Mouse (Mus musculus): ENCODE data around the gene Pam. TPM values are rescaled to one million over a fixed set of nuclear protein-coding genes. Genes with fewer than 3 reads are reported as not detected.
"Not testable (repeated sequence)": the region's sequence is repeated elsewhere in the genome, so short reads cannot be mapped to it uniquely, and the experiment has no call there.

Gene Pam
- polyA plus RNA-seq, 1 experiment from 2014 or later: 11.3 TPM

- WGBS: under 1% methylated on average over 66 of the region's 66 CpGs
- H3K27ac ChIP-seq (replicated peaks): peak within 1 kb of the TSS; percentile 90
- H3K9me3 ChIP-seq: no peaks in the 10 kb centered on the region
- peak; percentile 96 for DNase-seq (ENCODE audit: low spot score)
- peaks cover 20% of the 10 kb centered on the region for H3K4me1 ChIP-seq
- H3K36me3 ChIP-seq (replicated peaks): no peaks in the 10 kb centered on the region
- H3K4me3 ChIP-seq: peak within 1 kb of the TSS; percentile 90
- H3K27me3 ChIP-seq (replicated peaks; ENCODE audit: low read depth, poor library complexity, severe bottlenecking): no peaks in the 10 kb centered on the region
Observed at GRCm38 (mm10) chr1:97769904-97770753, 325.3 kb downstream of the Pam start, which contains the start of the genes Gin1 and Ppip5k2. Gin1 (plus strand) TSS chr1:97770172. Ppip5k2 (minus strand) TSS chr1:97770411.

- no peaks in the 10 kb centered on the region for H3K36me3 ChIP-seq (replicated peaks)
- peak; percentile 50 for DNase-seq (ENCODE audit: low spot score)
- H3K9me3 ChIP-seq: no peaks in the 10 kb centered on the region
- H3K27me3 ChIP-seq (replicated peaks; ENCODE audit: low read depth, poor library complexity, severe bottlenecking): no peaks in the 10 kb centered on the region
- H3K4me1 ChIP-seq: peaks cover 20% of the 10 kb centered on the region
- peak overlapping the region; percentile 90 for H3K27ac ChIP-seq (replicated peaks)
- H3K4me3 ChIP-seq: peak overlapping the region; percentile 90
- under 1% methylated on average over 40 of the region's 40 CpGs for WGBS
Observed at GRCm38 (mm10) chr1:97769294-97769903, 326.0 kb downstream of the Pam start.

- Histone ChIP-seq H3K9me3 (no peaks in the 10 kb centered on the region), H3K36me3 (replicated peaks) (no peaks in the 10 kb centered on the region), H3K4me3 (peak overlapping the region; percentile 90), H3K27ac (replicated peaks) (peak overlapping the region; percentile 90), H3K27me3 (replicated peaks; ENCODE audit: low read depth, poor library complexity, severe bottlenecking) (no peaks in the 10 kb centered on the region), H3K4me1 (peaks cover 20% of the 10 kb centered on the region)
- WGBS: 15% methylated on average over 7 of the region's 7 CpGs
- no peak for DNase-seq (ENCODE audit: low spot score)
Observed at GRCm38 (mm10) chr1:97768906-97769293, 326.5 kb downstream of the Pam start.

GRCm38 (mm10) chr1:97768089-97768488, 327.4 kb downstream of the Pam start:
- no peak for DNase-seq (ENCODE audit: low spot score)

GRCm38 (mm10) chr1:97765712-97766111, 329.7 kb downstream of the Pam start:
- H3K4me3 ChIP-seq; DNase-seq (ENCODE audit: low spot score); H3K36me3 ChIP-seq (replicated peaks); H3K27me3 ChIP-seq (replicated peaks; ENCODE audit: low read depth, poor library complexity, severe bottlenecking); H3K27ac ChIP-seq (replicated peaks); H3K9me3 ChIP-seq: not testable (repeated sequence)
- WGBS: 84% methylated on average over 4 of the region's 4 CpGs
- peaks cover 15% of the 10 kb centered on the region for H3K4me1 ChIP-seq

More at GRCm38 (mm10) chr1:97768089-97768488, 327.4 kb downstream of the Pam start:
- Histone ChIP-seq H3K27ac (replicated peaks) (no peak overlapping the region), H3K9me3 (no peaks in the 10 kb centered on the region), H3K36me3 (replicated peaks) (no peaks in the 10 kb centered on the region), H3K27me3 (replicated peaks; ENCODE audit: low read depth, poor library complexity, severe bottlenecking) (no peaks in the 10 kb centered on the region), H3K4me1 (peaks cover 20% of the 10 kb centered on the region), H3K4me3 (peak overlapping the region; percentile 90)
- 83% methylated on average over 2 of the region's 2 CpGs for WGBS

GRCm38 (mm10) chr1:97761477-97761876, 334.0 kb downstream of the Pam start:
- no peak overlapping the region for H3K4me3 ChIP-seq
- no peaks in the 10 kb centered on the region for H3K9me3 ChIP-seq
- H3K27me3 ChIP-seq (replicated peaks; ENCODE audit: low read depth, poor library complexity, severe bottlenecking): no peaks in the 10 kb centered on the region
- H3K27ac ChIP-seq (replicated peaks): no peak overlapping the region
- H3K4me1 ChIP-seq: no peaks in the 10 kb centered on the region
- H3K36me3 ChIP-seq (replicated peaks): peaks cover 18% of the 10 kb centered on the region
- no peak for DNase-seq (ENCODE audit: low spot score)
- WGBS: 87% methylated on average over 6 of the region's 6 CpGs

- Histone ChIP-seq H3K4me3 (no peak overlapping the region), H3K36me3 (replicated peaks) (peaks cover 27% of the 10 kb centered on the region), H3K27ac (replicated peaks) (no peak overlapping the region), H3K9me3 (no peaks in the 10 kb centered on the region), H3K4me1 (no peaks in the 10 kb centered on the region), H3K27me3 (replicated peaks; ENCODE audit: low read depth, poor library complexity, severe bottlenecking) (no peaks in the 10 kb centered on the region)
- no peak for DNase-seq (ENCODE audit: low spot score)
- 71% methylated on average over 7 of the region's 7 CpGs for WGBS
Observed at GRCm38 (mm10) chr1:97760598-97760997, 334.8 kb downstream of the Pam start.

GRCm38 (mm10) chr1:97759841-97760240, 335.6 kb downstream of the Pam start:
- Histone ChIP-seq H3K4me3 (no peak overlapping the region), H3K36me3 (replicated peaks) (peaks cover 34% of the 10 kb centered on the region), H3K9me3 (no peaks in the 10 kb centered on the region), H3K27ac (replicated peaks) (no peak overlapping the region), H3K4me1 (no peaks in the 10 kb centered on the region), H3K27me3 (replicated peaks; ENCODE audit: low read depth, poor library complexity, severe bottlenecking) (no peaks in the 10 kb centered on the region)
- DNase-seq (ENCODE audit: low spot score): no peak

- Histone ChIP-seq H3K4me1 (no peaks in the 10 kb centered on the region), H3K36me3 (replicated peaks) (peaks cover 70% of the 10 kb centered on the region)
Observed at GRCm38 (mm10) chr1:97754392-97754791, 341.1 kb downstream of the Pam start.

GRCm38 (mm10) chr1:97753216-97753615, 342.2 kb downstream of the Pam start:
- Histone ChIP-seq H3K36me3 (replicated peaks) (peaks cover 77% of the 10 kb centered on the region), H3K9me3 (no peaks in the 10 kb centered on the region), H3K4me3 (no peak overlapping the region), H3K27me3 (replicated peaks; ENCODE audit: low read depth, poor library complexity, severe bottlenecking) (no peaks in the 10 kb centered on the region), H3K27ac (replicated peaks) (no peak overlapping the region), H3K4me1 (no peaks in the 10 kb centered on the region)
- no peak for DNase-seq (ENCODE audit: low spot score)

More at GRCm38 (mm10) chr1:97754392-97754791, 341.1 kb downstream of the Pam start:
- DNase-seq (ENCODE audit: low spot score): no peak
- Histone ChIP-seq H3K27me3 (replicated peaks; ENCODE audit: low read depth, poor library complexity, severe bottlenecking) (no peaks in the 10 kb centered on the region), H3K27ac (replicated peaks) (no peak overlapping the region), H3K9me3 (no peaks in the 10 kb centered on the region), H3K4me3 (no peak overlapping the region)
- 80% methylated on average over 4 of the region's 4 CpGs for WGBS

- Histone ChIP-seq H3K27me3 (replicated peaks; ENCODE audit: low read depth, poor library complexity, severe bottlenecking) (no peaks in the 10 kb centered on the region), H3K4me1 (no peaks in the 10 kb centered on the region), H3K36me3 (replicated peaks) (peaks cover 88% of the 10 kb centered on the region), H3K4me3 (no peak overlapping the region), H3K27ac (replicated peaks) (no peak overlapping the region), H3K9me3 (no peaks in the 10 kb centered on the region)
- DNase-seq (ENCODE audit: low spot score): no peak
- WGBS: 92% methylated on average over 3 of the region's 3 CpGs
Observed at GRCm38 (mm10) chr1:97748163-97748562, 347.3 kb downstream of the Pam start.

GRCm38 (mm10) chr1:97746261-97746660, 349.2 kb downstream of the Pam start:
- Histone ChIP-seq H3K36me3 (replicated peaks) (peaks cover 87% of the 10 kb centered on the region), H3K4me3 (no peak overlapping the region), H3K9me3 (no peaks in the 10 kb centered on the region), H3K27ac (replicated peaks) (no peak overlapping the region), H3K27me3 (replicated peaks; ENCODE audit: low read depth, poor library complexity, severe bottlenecking) (no peaks in the 10 kb centered on the region), H3K4me1 (no peaks in the 10 kb centered on the region)
- no peak for DNase-seq (ENCODE audit: low spot score)
- WGBS: 96% methylated on average over 7 of the region's 7 CpGs

- Histone ChIP-seq H3K4me1 (no peaks in the 10 kb centered on the region), H3K27me3 (replicated peaks; ENCODE audit: low read depth, poor library complexity, severe bottlenecking) (no peaks in the 10 kb centered on the region), H3K4me3 (no peak overlapping the region), H3K27ac (replicated peaks) (no peak overlapping the region), H3K36me3 (replicated peaks) (peaks cover 88% of the 10 kb centered on the region), H3K9me3 (no peaks in the 10 kb centered on the region)
- 91% methylated on average over 4 of the region's 4 CpGs for WGBS
- DNase-seq (ENCODE audit: low spot score): no peak
Observed at GRCm38 (mm10) chr1:97745712-97746111, 349.7 kb downstream of the Pam start.

Measured in embryonic facial prominence, embryonic 10.5 days (tissue).